In the genomic region with DNA sequence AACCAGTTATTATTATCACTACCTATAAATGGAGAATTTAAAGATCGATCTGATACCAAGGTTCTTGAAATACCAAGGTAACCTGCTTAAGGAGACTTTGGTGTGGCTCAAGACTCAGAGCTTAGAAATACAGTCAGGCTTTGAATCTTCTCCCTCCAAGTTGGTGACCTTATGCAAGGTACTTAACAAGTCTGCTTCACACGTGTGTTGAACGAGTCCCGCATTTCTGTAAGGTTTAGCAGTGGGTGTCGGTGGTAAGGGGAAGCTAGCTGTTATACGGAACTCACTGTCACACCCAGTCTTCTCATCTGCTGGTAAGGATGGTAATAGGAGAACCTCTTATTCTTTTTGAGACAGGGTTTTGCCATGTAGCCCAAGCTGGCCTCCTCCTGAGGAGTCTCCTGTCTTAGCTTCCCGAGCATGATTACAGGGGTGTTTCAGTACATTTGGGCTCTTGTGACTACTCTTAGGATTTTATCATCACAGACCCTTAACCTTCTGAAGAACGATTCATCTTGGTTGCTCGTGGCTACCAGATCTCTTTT, we compare ENCODE assay signal across 18 mouse cellular contexts. TPM values are rescaled to one million over a fixed set of nuclear protein-coding genes. Genes with fewer than 3 reads are reported as not detected.
DNase-seq lines count a peak whose midpoint lies in the region; ATAC-seq lines count a peak whose summit lies in the region.
"Had no signal": no experiment of that assay in that cellular context is flagged by ENCODE, and none has a peak within 500 bp of the region (broad histone marks: within the 10 kb centered on the region; RNA-seq: fewer than 3 reads in every experiment).

No protein-coding gene starts in this region.

- H3K9ac ChIP-seq in midbrain, embryonic 15.5 days: no peak overlapping the region
- H3K9ac ChIP-seq in heart, embryonic 16.5 days (ENCODE audit: low read length): peak overlapping the region; percentile 4; the same call in 1 of the 2 replicates

- intact Hi-C loops in heart, postnatal 36 days (cut with DNase I): loop anchor here (10.0 kb wide), 1 partner anchor 377 kb away; no protein-coding TSS in a partner anchor

- peak; percentile 64 for DNase-seq in heart, adult 11 months
- no peak for DNase-seq in heart, postnatal 36 days
- DNase-seq in midbrain, embryonic 10.5 days (ENCODE audit: low spot score): no peak
- DNase-seq in embryo, embryonic 9.5 days (ENCODE audit: extremely low spot score): no peak
- no peak for DNase-seq in testis, postnatal 10 days (ENCODE audit: low spot score)
- DNase-seq: adrenal gland, postnatal 36 days; cerebellum, adult 2 months; kidney, adult 18-20 months; midbrain, embryonic 14.5 days; right cerebral cortex, postnatal 4 days had no signal

- WGBS in midbrain, embryonic 10.5 days: 90% methylated on average over 9 of the region's 9 CpGs
- 95% methylated on average over 9 of the region's 9 CpGs for WGBS in midbrain, embryonic 15.5 days
- 64% methylated on average over 9 of the region's 9 CpGs for WGBS in heart, embryonic 16.5 days
- 78% methylated on average over 9 of the region's 9 CpGs for WGBS in macrophage (ENCODE audit: missing documents)

- peaks cover 34% of the 10 kb centered on the region for H3K79me2 ChIP-seq in macrophage (ENCODE audit: inconsistent target)

- H3K27me3 ChIP-seq in midbrain, embryonic 10.5 days (ENCODE audit: low read depth, poor library complexity, severe bottlenecking): no peaks in the 10 kb centered on the region
- H3K27me3 ChIP-seq in midbrain, embryonic 15.5 days (replicated peaks): no peaks in the 10 kb centered on the region
- no peaks in the 10 kb centered on the region for H3K27me3 ChIP-seq in heart, embryonic 16.5 days (ENCODE audit: control insufficient read depth, insufficient read depth, low read length)

- no peak for ATAC-seq in midbrain, embryonic 15.5 days (replicated peaks)
- ATAC-seq in heart, embryonic 16.5 days (replicated peaks; ENCODE audit: extremely low read depth, insufficient read depth, low FRiP score): no peak

- peaks cover 36% of the 10 kb centered on the region for H3K36me3 ChIP-seq in midbrain, embryonic 10.5 days
- peaks cover 18% of the 10 kb centered on the region; the same call in 1 of the 2 replicates for H3K36me3 ChIP-seq in midbrain, embryonic 15.5 days (replicated peaks)
- peaks cover 8% of the 10 kb centered on the region; the same call in 1 of the 2 replicates for H3K36me3 ChIP-seq in heart, embryonic 16.5 days (ENCODE audit: control insufficient read depth, insufficient read depth)
- peaks cover 40% of the 10 kb centered on the region for H3K36me3 ChIP-seq in macrophage (ENCODE audit: inconsistent target)

- peak overlapping the region; percentile 74 for H3K4me3 ChIP-seq in midbrain, embryonic 10.5 days
- H3K4me3 ChIP-seq in midbrain, embryonic 15.5 days: no peak overlapping the region
- H3K4me3 ChIP-seq in heart, embryonic 16.5 days (ENCODE audit: low read length): peak overlapping the region; percentile 8; the same call in 1 of the 2 replicates
- peak overlapping the region; percentile 92; the same call in 1 of the 2 replicates for H3K4me3 ChIP-seq in macrophage (ENCODE audit: inconsistent target)

- peaks cover 12% of the 10 kb centered on the region for H3K4me1 ChIP-seq in midbrain, embryonic 10.5 days
- H3K4me1 ChIP-seq in midbrain, embryonic 15.5 days: peaks cover 11% of the 10 kb centered on the region
- peaks cover 44% of the 10 kb centered on the region for H3K4me1 ChIP-seq in heart, embryonic 16.5 days (ENCODE audit: control insufficient read depth, insufficient read depth, low read length)

- H3K4me2 ChIP-seq in midbrain, embryonic 15.5 days: no peak overlapping the region
- peak overlapping the region; percentile 81 for H3K4me2 ChIP-seq in heart, embryonic 16.5 days (ENCODE audit: low read depth, low read length)

- H3K27ac ChIP-seq in midbrain, embryonic 10.5 days (replicated peaks): no peak overlapping the region
- no peak overlapping the region for H3K27ac ChIP-seq in midbrain, embryonic 15.5 days
- H3K27ac ChIP-seq in heart, embryonic 16.5 days (ENCODE audit: low read length): no peak overlapping the region
- no peak overlapping the region for H3K27ac ChIP-seq in macrophage

- H3K9me3 ChIP-seq in midbrain, embryonic 10.5 days (replicated peaks): no peaks in the 10 kb centered on the region
- H3K9me3 ChIP-seq in midbrain, embryonic 15.5 days: no peaks in the 10 kb centered on the region
- no peaks in the 10 kb centered on the region for H3K9me3 ChIP-seq in heart, embryonic 16.5 days (replicated peaks; ENCODE audit: control insufficient read depth, low read length)

RNA-seq across cellular contexts. Expression of a gene that starts 1.4 kb away (rescaled TPM):
- total RNA-seq in heart, postnatal 36 days (2021): not detected
- polyA plus RNA-seq in midbrain, embryonic 10.5 days (2016; fragmentation: Nextera tagmentation; extraction: Ambion mirVana): not detected in 2 replicates
- polyA plus RNA-seq in midbrain, embryonic 15.5 days (2015; fragmentation: Nextera tagmentation; extraction: Ambion mirVana): 0.77 TPM in 1 of 2 replicates, not detected in the other
- polyA plus RNA-seq in heart, embryonic 16.5 days (2015; fragmentation: Nextera tagmentation; extraction: Ambion mirVana): 2.3 and 4.6 TPM in 2 replicates
- not detected for total RNA-seq in macrophage (2018; cell fraction: chromatin; rRNA removed)
- total RNA-seq in macrophage (2018; cell fraction: cytosol; rRNA removed): not detected
- total RNA-seq in macrophage (2018; cell fraction: nucleus; rRNA removed): not detected
- not detected in 3 replicates for polyA plus RNA-seq in macrophage (2018)
- total RNA-seq: layer of hippocampus, postnatal 14 days; liver, adult 2 months; neutrophil, adult 5-6 weeks had no signal
- polyA plus RNA-seq: cerebellum, adult 2 months; liver, adult 2 months; midbrain, embryonic 14.5 days; testis, adult 2 months had no signal

RNA-seq across cellular contexts. Expression of a gene that starts 1.5 kb away (rescaled TPM):
- total RNA-seq in heart, postnatal 36 days (2021): 100 to 1,000 TPM; 313 to 334 TPM
- 129 and 140 TPM in 2 replicates for polyA plus RNA-seq in midbrain, embryonic 10.5 days (2016; fragmentation: Nextera tagmentation; extraction: Ambion mirVana)
- polyA plus RNA-seq in midbrain, embryonic 15.5 days (2015; fragmentation: Nextera tagmentation; extraction: Ambion mirVana): 75.4 and 77.9 TPM in 2 replicates
- polyA plus RNA-seq in heart, embryonic 16.5 days (2015; fragmentation: Nextera tagmentation; extraction: Ambion mirVana): 256 and 261 TPM in 2 replicates
- 100 to 1,000 TPM in 10 of 26 experiments, 10 to 100 TPM in 16; 30.5 to 213 (median 89.8) TPM for total RNA-seq in macrophage (2018; cell fraction: chromatin; rRNA removed)
- 100 to 1,000 TPM; 194 to 399 (median 298) TPM for total RNA-seq in macrophage (2018; cell fraction: cytosol; rRNA removed)
- 100 to 1,000 TPM in 16 of 26 experiments, 10 to 100 TPM in 10; 40.6 to 259 (median 110) TPM for total RNA-seq in macrophage (2018; cell fraction: nucleus; rRNA removed)
- polyA plus RNA-seq in macrophage (2018): 147 to 264 TPM (median 175 TPM) in 3 replicates

RNA-seq across cellular contexts. Expression of a gene that starts 6.3 kb away (rescaled TPM):
- not detected for total RNA-seq in heart, postnatal 36 days (2021)
- polyA plus RNA-seq in midbrain, embryonic 10.5 days (2016; fragmentation: Nextera tagmentation; extraction: Ambion mirVana): 0.78 and 0.98 TPM in 2 replicates
- 1.1 and 1.5 TPM in 2 replicates for polyA plus RNA-seq in midbrain, embryonic 15.5 days (2015; fragmentation: Nextera tagmentation; extraction: Ambion mirVana)
- polyA plus RNA-seq in heart, embryonic 16.5 days (2015; fragmentation: Nextera tagmentation; extraction: Ambion mirVana): 0.12 and 0.50 TPM in 2 replicates
- under 1 TPM in 4 of 26 experiments, not detected in 22; 0.25 to 0.46 (median 0.30) TPM for total RNA-seq in macrophage (2018; cell fraction: chromatin; rRNA removed)
- under 1 TPM in 3 of 26 experiments, not detected in 23; 0.04 to 0.06 (median 0.04) TPM for total RNA-seq in macrophage (2018; cell fraction: cytosol; rRNA removed)
- total RNA-seq in macrophage (2018; cell fraction: nucleus; rRNA removed): under 1 TPM in 2 of 26 experiments, not detected in 24; 0.37 to 0.39 TPM
- not detected in 3 replicates for polyA plus RNA-seq in macrophage (2018)
- total RNA-seq: liver, adult 2 months; neutrophil, adult 5-6 weeks had no signal
- polyA plus RNA-seq: liver, adult 2 months had no signal

RNA-seq across cellular contexts. Expression of a gene that starts 13.7 kb away (rescaled TPM):
- 100 to 1,000 TPM; 442 to 516 TPM for total RNA-seq in heart, postnatal 36 days (2021)
- 0.75 and 1.3 TPM in 2 replicates for polyA plus RNA-seq in midbrain, embryonic 10.5 days (2016; fragmentation: Nextera tagmentation; extraction: Ambion mirVana)
- polyA plus RNA-seq in midbrain, embryonic 15.5 days (2015; fragmentation: Nextera tagmentation; extraction: Ambion mirVana): 0.57 and 1.4 TPM in 2 replicates
- polyA plus RNA-seq in heart, embryonic 16.5 days (2015; fragmentation: Nextera tagmentation; extraction: Ambion mirVana): 421 and 423 TPM in 2 replicates
- 1 to 10 TPM in 6 of 26 experiments, under 1 TPM in 13, not detected in 7; 0.44 to 1.9 (median 0.72) TPM for total RNA-seq in macrophage (2018; cell fraction: chromatin; rRNA removed)
- under 1 TPM in 12 of 26 experiments, not detected in 14; 0.06 to 0.33 (median 0.10) TPM for total RNA-seq in macrophage (2018; cell fraction: cytosol; rRNA removed)
- total RNA-seq in macrophage (2018; cell fraction: nucleus; rRNA removed): 1 to 10 TPM in 3 of 26 experiments, under 1 TPM in 22, not detected in 1; 0.24 to 2.2 (median 0.48) TPM
- not detected in 3 replicates for polyA plus RNA-seq in macrophage (2018)

RNA-seq across cellular contexts. Expression of a gene that starts 53.7 kb away (rescaled TPM):
- total RNA-seq in heart, postnatal 36 days (2021): not detected
- polyA plus RNA-seq in midbrain, embryonic 10.5 days (2016; fragmentation: Nextera tagmentation; extraction: Ambion mirVana): not detected in 2 replicates
- polyA plus RNA-seq in midbrain, embryonic 15.5 days (2015; fragmentation: Nextera tagmentation; extraction: Ambion mirVana): 0.08 TPM in 1 of 2 replicates, not detected in the other
- polyA plus RNA-seq in heart, embryonic 16.5 days (2015; fragmentation: Nextera tagmentation; extraction: Ambion mirVana): 0.09 TPM in 1 of 2 replicates, not detected in the other
- total RNA-seq in macrophage (2018; cell fraction: chromatin; rRNA removed): not detected
- total RNA-seq in macrophage (2018; cell fraction: cytosol; rRNA removed): not detected
- total RNA-seq in macrophage (2018; cell fraction: nucleus; rRNA removed): not detected
- not detected in 3 replicates for polyA plus RNA-seq in macrophage (2018)
- total RNA-seq: adrenal gland, postnatal 36 days; heart, adult 18-20 months; layer of hippocampus, postnatal 14 days; neutrophil, adult 5-6 weeks had no signal
- polyA plus RNA-seq: cerebellum, adult 2 months; midbrain, embryonic 14.5 days had no signal
